Mouse (Mus musculus): ENCODE measurements around the gene Ftsj3.

DNA sequence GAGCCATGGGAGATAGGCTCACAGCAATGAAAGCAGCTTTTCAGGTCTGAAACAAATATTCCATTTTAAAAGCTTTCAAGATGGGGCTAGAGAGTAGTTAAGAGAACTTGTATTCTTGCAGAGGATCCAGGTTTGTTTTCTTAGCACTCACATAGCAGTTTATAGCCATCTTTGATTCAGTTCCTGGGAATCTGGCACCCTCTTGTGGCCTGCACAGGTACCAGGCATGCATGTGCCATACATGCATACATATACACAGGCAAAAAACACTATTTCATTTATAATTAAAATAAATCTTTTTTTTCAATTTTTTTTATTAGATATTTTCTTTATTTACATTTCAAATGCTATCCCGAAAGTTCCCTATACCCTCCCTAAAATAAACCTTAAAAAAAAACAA, 9.0 kb downstream of the Ftsj3 start:
- TF ChIP-seq CTCF (IDR thresholded peaks at IDR 0.05) (peak; percentile 56), EP300 (IDR thresholded peaks at IDR 0.05) (no peak)

Data from lung, postnatal 0 days (tissue).